Mouse (Mus musculus) MEL (cell line): ENCODE results near the gene C87499. TPM values are rescaled to one million over a fixed set of nuclear protein-coding genes. Genes with fewer than 3 reads are reported as not detected.

Experiments used
- DNase-seq: peaks from one replicate; pipeline ENCODE4 v3.0.0; 2011; ENCODE audit warnings: low read depth, low spot score
- H3K27ac ChIP-seq: 2 replicates; pipeline ENCODE4 v1.5.1; 2012; ENCODE audit warnings: low read depth, mild to moderate bottlenecking, control low read depth, low read length, moderate library complexity; ENCODE audit not compliant: control insufficient read depth
- H3K27me3 ChIP-seq, 2 experiments: fragments of 150-350 bp in 1 of 2; sonication (generic) in 1 of 2; 2 replicates each; pipeline ENCODE4 v1.6.1; 2012; ENCODE audit warnings: low read length in 2 of 2, mild to moderate bottlenecking in 2 of 2, improper control_type of control experiment in 1 of 2, moderate library complexity in 1 of 2; ENCODE audit not compliant: insufficient read depth in 2 of 2, control insufficient read depth in 1 of 2
- H3K36me3 ChIP-seq, 2 experiments: 2 replicates each; pipeline ENCODE4 v1.6.1; 2012 to 2014; ENCODE audit warnings: low read length in 2 of 2, improper control_type of control experiment in 1 of 2, inconsistent platforms in 1 of 2, mild to moderate bottlenecking in 1 of 2; ENCODE audit not compliant: insufficient read depth in 2 of 2, control insufficient read depth in 1 of 2
- H3K4me1 ChIP-seq, 2 experiments: fragments of 150-350 bp in 1 of 2; sonication (generic) in 1 of 2; 2 replicates each; pipeline ENCODE4 v1.6.1; 2012; ENCODE audit warnings: low read length in 2 of 2, improper control_type of control experiment in 1 of 2, mild to moderate bottlenecking in 1 of 2; ENCODE audit not compliant: insufficient read depth in 2 of 2, control insufficient read depth in 1 of 2
- H3K4me3 ChIP-seq, 2 experiments: fragments of 150-350 bp in 1 of 2; sonication (generic) in 1 of 2; 2 replicates each; pipeline ENCODE4 v1.5.1; 2012; ENCODE audit warnings: low read depth in 2 of 2, low read length in 2 of 2, mild to moderate bottlenecking in 2 of 2, moderate library complexity in 2 of 2, control low read depth in 1 of 2, improper control_type of control experiment in 1 of 2; ENCODE audit not compliant: control insufficient read depth in 1 of 2, insufficient read depth in 1 of 2
- H3K79me2 ChIP-seq: 2 replicates; pipeline ENCODE4 v1.6.1; 2012; ENCODE audit warnings: mild to moderate bottlenecking, low read length, moderate library complexity; ENCODE audit not compliant: control insufficient read depth, poor library complexity, insufficient read depth
- H3K9ac ChIP-seq: 2 replicates; pipeline ENCODE4 v1.6.1; 2012; ENCODE audit warnings: low read depth, mild to moderate bottlenecking, control low read depth, low read length, moderate library complexity; ENCODE audit not compliant: control insufficient read depth, poor library complexity, severe bottlenecking
- H3K9me3 ChIP-seq: fragments of 150-350 bp; sonication (generic); replicated peaks from 2 replicates; pipeline ENCODE4 v1.6.1; 2012; ENCODE audit warnings: mild to moderate bottlenecking, low read length, improper control_type of control experiment, moderate library complexity; ENCODE audit not compliant: insufficient read depth
- BHLHE40 ChIP-seq: IDR thresholded peaks from 2 replicates; pipeline ENCODE4 v1.6.1; 2012; ENCODE audit warnings: low read depth, mild to moderate bottlenecking, inconsistent platforms, low read length, improper control_type of control experiment, borderline replicate concordance
- KAT2A ChIP-seq: conservative IDR thresholded peaks from 2 replicates; pipeline ENCODE4 v1.6.1; 2012; ENCODE audit warnings: low read depth, low read length, improper control_type of control experiment, inconsistent platforms
- MEF2A ChIP-seq: IDR thresholded peaks from 2 replicates; pipeline ENCODE4 v1.6.1; 2014; ENCODE audit warnings: low read depth, mild to moderate bottlenecking, inconsistent platforms, low read length, improper control_type of control experiment; ENCODE audit not compliant: poor library complexity, insufficient replicate concordance, severe bottlenecking; ENCODE audit errors: extremely low read depth
- MYC ChIP-seq: IDR thresholded peaks from 2 replicates; pipeline ENCODE4 v1.6.1; 2011; ENCODE audit warnings: low read depth, mild to moderate bottlenecking, low read length, improper control_type of control experiment, moderate library complexity
- RCOR1 ChIP-seq: IDR thresholded peaks from 2 replicates; pipeline ENCODE4 v1.6.1; 2012; ENCODE audit warnings: low read depth, mild to moderate bottlenecking, inconsistent platforms, low read length, improper control_type of control experiment
- TBP ChIP-seq: IDR thresholded peaks from 2 replicates; pipeline ENCODE4 v1.8.0; 2011; ENCODE audit warnings: low read depth, low read length, improper control_type of control experiment
- TCF12 ChIP-seq: IDR thresholded peaks from 2 replicates; pipeline ENCODE4 v1.6.1; 2014; ENCODE audit warnings: low read depth, mild to moderate bottlenecking, inconsistent platforms, low read length, improper control_type of control experiment, moderate library complexity
- ZC3H11A ChIP-seq: IDR thresholded peaks from 2 replicates; pipeline ENCODE4 v1.6.1; 2012; ENCODE audit warnings: low read depth, mild to moderate bottlenecking, inconsistent platforms, low read length, improper control_type of control experiment
- polyA plus RNA-seq, 2 experiments: library from polyadenylated mRNA; stranded (reverse) in 1 of 2; unstranded in 1 of 2; fragments of >175 nt in 1 of 2; fragments of >200 nt in 1 of 2; gene quantifications; 2 replicates each; pipeline versions ENCODE4 v1.2.1 to v1.2.4; 2012; ENCODE audit warnings: low replicate concordance in 2 of 2, low read depth in 1 of 2; ENCODE audit not compliant: insufficient read length in 2 of 2, insufficient read depth in 1 of 2, missing spikeins in 1 of 2
- total RNA-seq: library from RNA; depleted of rRNA; stranded (reverse); fragments of 300-350 nt; gene quantifications from 2 replicates; pipeline ENCODE4 v1.2.3, GENCODE M21; 2012; rRNA removed

The C87499 gene
- total and polyA plus RNA-seq, 3 experiments = not detected

- Histone ChIP-seq H3K4me3 (no peak within 1 kb of the TSS), H3K79me2 (no peaks in the 10 kb centered on the region), H3K9ac (no peak within 1 kb of the TSS), H3K4me1 (no peaks in the 10 kb centered on the region), H3K27ac (no peak within 1 kb of the TSS), H3K27me3 (peaks cover 4 to 7% of the 10 kb centered on the region in 2 experiments; a peak in 3 of 4 replicates), H3K36me3 (no peaks in the 10 kb centered on the region), H3K9me3 (no peaks in the 10 kb centered on the region)
- no peak for DNase-seq
- TF ChIP-seq TCF12 = no peak
- TF ChIP-seq RCOR1 = no peak
- no peak for TF ChIP-seq ZC3H11A
- no peak for TF ChIP-seq TBP
- TF ChIP-seq KAT2A = no peak
- no peak for TF ChIP-seq MEF2A
- TF ChIP-seq BHLHE40 = no peak
- no peak for TF ChIP-seq MYC
- TF ChIP-seq, all 39 proteins: peak for 0
Measured at GRCm38 (mm10) chr4:88592285-88592684, 41.9 kb downstream of the C87499 start, which contains the start of gene Ifna9. TSS of gene Ifna9 (minus strand) at chr4:88592385.

Other genes starting within 250 kb of the C87499 start
Only the 30 nearest of the 33 such genes appear.
- 0.19 and 0.39 TPM in 2 replicates for gene Hacd4, start 195.5 kb downstream of the C87499 start, total RNA-seq
- under 1 TPM in 1 of 2 experiments, not detected in 1; 0.64 TPM for gene Hacd4, start 195.5 kb downstream of the C87499 start, polyA plus RNA-seq
- not detected in 2 replicates for gene Ifnb1, start 111.6 kb downstream of the C87499 start, total RNA-seq
- not detected for gene Ifnb1, start 111.6 kb downstream of the C87499 start, polyA plus RNA-seq
- gene Ifna15, start 76.2 kb downstream of the C87499 start, total RNA-seq = not detected in 2 replicates
- not detected for gene Ifna15, start 76.2 kb downstream of the C87499 start, polyA plus RNA-seq
- gene Ifna14, start 62.6 kb downstream of the C87499 start, total RNA-seq = not detected in 2 replicates
- not detected for gene Ifna14, start 62.6 kb downstream of the C87499 start, polyA plus RNA-seq
- not detected in 2 replicates for gene Ifna9, start 42.0 kb downstream of the C87499 start, total RNA-seq
- gene Ifna9, start 42.0 kb downstream of the C87499 start, polyA plus RNA-seq = not detected
- gene Ifna12, start 31.0 kb downstream of the C87499 start, total RNA-seq = not detected in 2 replicates
- gene Ifna12, start 31.0 kb downstream of the C87499 start, polyA plus RNA-seq = not detected
- gene Ifna13, start 10.0 kb upstream of the C87499 start, total RNA-seq = not detected in 2 replicates
- gene Ifna13, start 10.0 kb upstream of the C87499 start, polyA plus RNA-seq = not detected
- not detected in 2 replicates for gene Ifna16, start 42.5 kb upstream of the C87499 start, total RNA-seq
- not detected for gene Ifna16, start 42.5 kb upstream of the C87499 start, polyA plus RNA-seq
- not detected in 2 replicates for gene Ifna2, start 49.5 kb upstream of the C87499 start, total RNA-seq
- gene Ifna2, start 49.5 kb upstream of the C87499 start, polyA plus RNA-seq = not detected
- not detected in 2 replicates for gene Ifnab, start 56.9 kb upstream of the C87499 start, total RNA-seq
- gene Ifnab, start 56.9 kb upstream of the C87499 start, polyA plus RNA-seq = not detected
- 7.8 and 9.8 TPM in 2 replicates for gene Gm26566, start 87.4 kb upstream of the C87499 start, total RNA-seq
- under 1 TPM in 1 of 2 experiments, not detected in 1; 0.40 TPM for gene Gm26566, start 87.4 kb upstream of the C87499 start, polyA plus RNA-seq
- gene Klhl9, start 88.1 kb upstream of the C87499 start, total RNA-seq = 33.9 and 35.1 TPM in 2 replicates
- gene Klhl9, start 88.1 kb upstream of the C87499 start, polyA plus RNA-seq = 10 to 100 TPM; 16.6 to 69.5 TPM
- gene Gm13271, start 120.5 kb upstream of the C87499 start, total RNA-seq = not detected in 2 replicates
- not detected for gene Gm13271, start 120.5 kb upstream of the C87499 start, polyA plus RNA-seq
- not detected in 2 replicates for gene Gm13283, start 125.7 kb upstream of the C87499 start, total RNA-seq
- not detected for gene Gm13283, start 125.7 kb upstream of the C87499 start, polyA plus RNA-seq
- gene Gm13290, start 139.4 kb upstream of the C87499 start, total RNA-seq = not detected in 2 replicates
- under 1 TPM in 1 of 2 experiments, not detected in 1; 0.29 TPM for gene Gm13290, start 139.4 kb upstream of the C87499 start, polyA plus RNA-seq
- not detected in 2 replicates for gene Gm13289, start 142.5 kb upstream of the C87499 start, total RNA-seq
- not detected for gene Gm13289, start 142.5 kb upstream of the C87499 start, polyA plus RNA-seq
- gene Gm13272, start 145.4 kb upstream of the C87499 start, total RNA-seq = not detected in 2 replicates
- gene Gm13272, start 145.4 kb upstream of the C87499 start, polyA plus RNA-seq = not detected
- not detected in 2 replicates for gene Ifnz, start 147.7 kb upstream of the C87499 start, total RNA-seq
- gene Ifnz, start 147.7 kb upstream of the C87499 start, polyA plus RNA-seq = under 1 TPM in 1 of 2 experiments, not detected in 1; 0.11 TPM
- gene Gm13276, start 151.3 kb upstream of the C87499 start, total RNA-seq = not detected in 2 replicates
- gene Gm13276, start 151.3 kb upstream of the C87499 start, polyA plus RNA-seq = not detected
- gene Gm13277, start 154.2 kb upstream of the C87499 start, total RNA-seq = not detected in 2 replicates
- gene Gm13277, start 154.2 kb upstream of the C87499 start, polyA plus RNA-seq = not detected
- gene Gm13278, start 157.1 kb upstream of the C87499 start, total RNA-seq = not detected in 2 replicates
- not detected for gene Gm13278, start 157.1 kb upstream of the C87499 start, polyA plus RNA-seq
- not detected in 2 replicates for gene Gm13275, start 160.1 kb upstream of the C87499 start, total RNA-seq
- gene Gm13275, start 160.1 kb upstream of the C87499 start, polyA plus RNA-seq = under 1 TPM in 1 of 2 experiments, not detected in 1; 0.52 TPM
- gene Gm13279, start 163.0 kb upstream of the C87499 start, total RNA-seq = not detected in 2 replicates
- gene Gm13279, start 163.0 kb upstream of the C87499 start, polyA plus RNA-seq = not detected
- 0.10 TPM in 1 of 2 replicates, not detected in the other for gene Gm13285, start 165.3 kb upstream of the C87499 start, total RNA-seq
- gene Gm13285, start 165.3 kb upstream of the C87499 start, polyA plus RNA-seq = under 1 TPM in 1 of 2 experiments, not detected in 1; 0.14 TPM
- not detected in 2 replicates for gene Gm13287, start 168.8 kb upstream of the C87499 start, total RNA-seq
- not detected for gene Gm13287, start 168.8 kb upstream of the C87499 start, polyA plus RNA-seq
- gene Gm13288, start 171.1 kb upstream of the C87499 start, total RNA-seq = not detected in 2 replicates
- gene Gm13288, start 171.1 kb upstream of the C87499 start, polyA plus RNA-seq = not detected
- gene Ifna7, start 181.8 kb upstream of the C87499 start, total RNA-seq = not detected in 2 replicates
- not detected for gene Ifna7, start 181.8 kb upstream of the C87499 start, polyA plus RNA-seq
- gene Ifna11, start 185.5 kb upstream of the C87499 start, total RNA-seq = not detected in 2 replicates
- not detected for gene Ifna11, start 185.5 kb upstream of the C87499 start, polyA plus RNA-seq
- gene Ifna6, start 193.0 kb upstream of the C87499 start, total RNA-seq = not detected in 2 replicates
- gene Ifna6, start 193.0 kb upstream of the C87499 start, polyA plus RNA-seq = not detected
- gene Ifna5, start 201.1 kb upstream of the C87499 start, total RNA-seq = not detected in 2 replicates
- not detected for gene Ifna5, start 201.1 kb upstream of the C87499 start, polyA plus RNA-seq